Mouse (Mus musculus): ENCODE results near the gene Sptbn4. TPM values are rescaled to one million over a fixed set of nuclear protein-coding genes. Genes with fewer than 3 reads are reported as not detected.

Sptbn4 gene
- polyA plus RNA-seq, 1 experiment from 2014 or later, result 1.00 TPM

- no peak for ATAC-seq (ENCODE audit: insufficient number of reproducible peaks, insufficient read depth, low FRiP score, low read depth)
- H3K9me3 ChIP-seq (ENCODE audit: control insufficient read depth, low read depth, low read length), result no peaks in the 10 kb centered on the region
- 19% methylated on average over 7 of the region's 7 CpGs for WGBS
- H3K27me3 ChIP-seq (ENCODE audit: control insufficient read depth, insufficient read depth, low read length), result no peaks in the 10 kb centered on the region
- peaks cover 12% of the 10 kb centered on the region; the same call in 1 of the 2 replicates for H3K36me3 ChIP-seq (ENCODE audit: control insufficient read depth, insufficient read depth, low read length)
- 0 out of 2 replicates have a peak, but pooled peaks cover 3% of the 10 kb centered on the region for H3K4me1 ChIP-seq (ENCODE audit: control insufficient read depth, insufficient read depth, low read length)
- 0 out of 2 replicates have a peak overlapping the region, but pooled peaks have one; percentile 10 for H3K9ac ChIP-seq (replicated peaks; ENCODE audit: low read depth, low read length)
- H3K27ac ChIP-seq (ENCODE audit: low read length), result peak overlapping the region; percentile 95
- H3K4me3 ChIP-seq (ENCODE audit: low read depth, low read length), result peak overlapping the region; percentile 82
- peak overlapping the region; percentile 53 for H3K4me2 ChIP-seq (replicated peaks; ENCODE audit: low read depth, low read length)
Observed at GRCm38 (mm10) chr7:27472596-27472995, 25.1 kb upstream of the Sptbn4 start.

GRCm38 (mm10) chr7:27471390-27472120 is 24.1 kb upstream of the Sptbn4 start:
- 87% methylated on average over 11 of the region's 11 CpGs for WGBS
- H3K27ac ChIP-seq (ENCODE audit: low read length), result no peak overlapping the region
- H3K4me3 ChIP-seq (ENCODE audit: low read depth, low read length), result no peak overlapping the region
- H3K9me3 ChIP-seq (ENCODE audit: control insufficient read depth, low read depth, low read length), result no peaks in the 10 kb centered on the region
- no peak overlapping the region for H3K4me2 ChIP-seq (replicated peaks; ENCODE audit: low read depth, low read length)
- H3K36me3 ChIP-seq (ENCODE audit: control insufficient read depth, insufficient read depth, low read length), result peaks cover 6% of the 10 kb centered on the region; the same call in 1 of the 2 replicates
- H3K4me1 ChIP-seq (ENCODE audit: control insufficient read depth, insufficient read depth, low read length), result 0 out of 2 replicates have a peak, but pooled peaks cover 3% of the 10 kb centered on the region
- H3K27me3 ChIP-seq (ENCODE audit: control insufficient read depth, insufficient read depth, low read length), result no peaks in the 10 kb centered on the region
- ATAC-seq (ENCODE audit: insufficient number of reproducible peaks, insufficient read depth, low FRiP score, low read depth), result no peak
- H3K9ac ChIP-seq (replicated peaks; ENCODE audit: low read depth, low read length), result no peak overlapping the region

- H3K27ac ChIP-seq (ENCODE audit: low read length), result no peak overlapping the region
- no peak overlapping the region for H3K4me3 ChIP-seq (ENCODE audit: low read depth, low read length)
- H3K4me2 ChIP-seq (replicated peaks; ENCODE audit: low read depth, low read length), result no peak overlapping the region
- H3K4me1 ChIP-seq (ENCODE audit: control insufficient read depth, insufficient read depth, low read length), result 0 out of 2 replicates have a peak, but pooled peaks cover 2% of the 10 kb centered on the region
- no peaks in the 10 kb centered on the region for H3K9me3 ChIP-seq (ENCODE audit: control insufficient read depth, low read depth, low read length)
- ATAC-seq (ENCODE audit: insufficient number of reproducible peaks, insufficient read depth, low FRiP score, low read depth), result no peak
- no peaks in the 10 kb centered on the region; the same call in 1 of the 2 replicates for H3K36me3 ChIP-seq (ENCODE audit: control insufficient read depth, insufficient read depth, low read length)
- H3K9ac ChIP-seq (replicated peaks; ENCODE audit: low read depth, low read length), result no peak overlapping the region
- no peaks in the 10 kb centered on the region for H3K27me3 ChIP-seq (ENCODE audit: control insufficient read depth, insufficient read depth, low read length)
- whole genome bisulfite sequencing, result 22% methylated on average over 4 of the region's 4 CpGs
Observed at GRCm38 (mm10) chr7:27467648-27468047, 20.2 kb upstream of the Sptbn4 start.

- 75% methylated on average over 6 of the region's 6 CpGs for WGBS
Observed at GRCm38 (mm10) chr7:27460477-27460876, 13.0 kb upstream of the Sptbn4 start.

GRCm38 (mm10) chr7:27459640-27460039 is 12.2 kb upstream of the Sptbn4 start:
- H3K9ac ChIP-seq (replicated peaks; ENCODE audit: low read depth, low read length), result no peak overlapping the region
- H3K36me3 ChIP-seq (ENCODE audit: control insufficient read depth, insufficient read depth, low read length), result no peaks in the 10 kb centered on the region; the same call in 1 of the 2 replicates
- H3K27ac ChIP-seq (ENCODE audit: low read length), result no peak overlapping the region
- no peak overlapping the region for H3K4me2 ChIP-seq (replicated peaks; ENCODE audit: low read depth, low read length)
- no peaks in the 10 kb centered on the region for H3K9me3 ChIP-seq (ENCODE audit: control insufficient read depth, low read depth, low read length)
- no peak overlapping the region for H3K4me3 ChIP-seq (ENCODE audit: low read depth, low read length)
- 91% methylated on average over 5 of the region's 5 CpGs for WGBS
- no peak for ATAC-seq (ENCODE audit: insufficient number of reproducible peaks, insufficient read depth, low FRiP score, low read depth)
- no peaks in the 10 kb centered on the region for H3K27me3 ChIP-seq (ENCODE audit: control insufficient read depth, insufficient read depth, low read length)
- H3K4me1 ChIP-seq (ENCODE audit: control insufficient read depth, insufficient read depth, low read length), result no peaks in the 10 kb centered on the region

More at GRCm38 (mm10) chr7:27460477-27460876, 13.0 kb upstream of the Sptbn4 start:
- Histone ChIP-seq H3K4me3 (ENCODE audit: low read depth, low read length) (no peak overlapping the region), H3K27me3 (ENCODE audit: control insufficient read depth, insufficient read depth, low read length) (no peaks in the 10 kb centered on the region), H3K4me2 (replicated peaks; ENCODE audit: low read depth, low read length) (no peak overlapping the region), H3K36me3 (ENCODE audit: control insufficient read depth, insufficient read depth, low read length) (no peaks in the 10 kb centered on the region; the same call in 1 of the 2 replicates), H3K9ac (replicated peaks; ENCODE audit: low read depth, low read length) (no peak overlapping the region), H3K27ac (ENCODE audit: low read length) (no peak overlapping the region), H3K9me3 (ENCODE audit: control insufficient read depth, low read depth, low read length) (no peaks in the 10 kb centered on the region), H3K4me1 (ENCODE audit: control insufficient read depth, insufficient read depth, low read length) (no peaks in the 10 kb centered on the region)
- no peak for ATAC-seq (ENCODE audit: insufficient number of reproducible peaks, insufficient read depth, low FRiP score, low read depth)

GRCm38 (mm10) chr7:27458614-27459013 is 11.1 kb upstream of the Sptbn4 start:
- no peak overlapping the region for H3K9ac ChIP-seq (replicated peaks; ENCODE audit: low read depth, low read length)
- no peaks in the 10 kb centered on the region for H3K27me3 ChIP-seq (ENCODE audit: control insufficient read depth, insufficient read depth, low read length)
- H3K36me3 ChIP-seq (ENCODE audit: control insufficient read depth, insufficient read depth, low read length), result no peaks in the 10 kb centered on the region; the same call in 1 of the 2 replicates
- no peaks in the 10 kb centered on the region for H3K9me3 ChIP-seq (ENCODE audit: control insufficient read depth, low read depth, low read length)
- H3K4me2 ChIP-seq (replicated peaks; ENCODE audit: low read depth, low read length), result no peak overlapping the region
- no peak for ATAC-seq (ENCODE audit: insufficient number of reproducible peaks, insufficient read depth, low FRiP score, low read depth)
- no peaks in the 10 kb centered on the region for H3K4me1 ChIP-seq (ENCODE audit: control insufficient read depth, insufficient read depth, low read length)
- H3K4me3 ChIP-seq (ENCODE audit: low read depth, low read length), result no peak overlapping the region
- 87% methylated on average over 4 of the region's 4 CpGs for WGBS
- H3K27ac ChIP-seq (ENCODE audit: low read length), result no peak overlapping the region

- no peaks in the 10 kb centered on the region for H3K36me3 ChIP-seq (ENCODE audit: control insufficient read depth, insufficient read depth, low read length)
- no peak for ATAC-seq (ENCODE audit: insufficient number of reproducible peaks, insufficient read depth, low FRiP score, low read depth)
- no peak overlapping the region for H3K9ac ChIP-seq (replicated peaks; ENCODE audit: low read depth, low read length)
- WGBS, result 93% methylated on average over 3 of the region's 3 CpGs
- H3K9me3 ChIP-seq (ENCODE audit: control insufficient read depth, low read depth, low read length), result no peaks in the 10 kb centered on the region
- H3K4me2 ChIP-seq (replicated peaks; ENCODE audit: low read depth, low read length), result no peak overlapping the region
- H3K27ac ChIP-seq (ENCODE audit: low read length), result no peak overlapping the region
- no peak overlapping the region for H3K4me3 ChIP-seq (ENCODE audit: low read depth, low read length)
- no peaks in the 10 kb centered on the region for H3K4me1 ChIP-seq (ENCODE audit: control insufficient read depth, insufficient read depth, low read length)
- H3K27me3 ChIP-seq (ENCODE audit: control insufficient read depth, insufficient read depth, low read length), result no peaks in the 10 kb centered on the region
Observed at GRCm38 (mm10) chr7:27455273-27455672, 7.8 kb upstream of the Sptbn4 start.

- Histone ChIP-seq H3K9ac (replicated peaks; ENCODE audit: low read depth, low read length) (no peak overlapping the region), H3K4me3 (ENCODE audit: low read depth, low read length) (no peak overlapping the region), H3K27ac (ENCODE audit: low read length) (no peak overlapping the region), H3K4me2 (replicated peaks; ENCODE audit: low read depth, low read length) (no peak overlapping the region), H3K4me1 (ENCODE audit: control insufficient read depth, insufficient read depth, low read length) (no peaks in the 10 kb centered on the region), H3K27me3 (ENCODE audit: control insufficient read depth, insufficient read depth, low read length) (no peaks in the 10 kb centered on the region), H3K9me3 (ENCODE audit: control insufficient read depth, low read depth, low read length) (no peaks in the 10 kb centered on the region), H3K36me3 (ENCODE audit: control insufficient read depth, insufficient read depth, low read length) (no peaks in the 10 kb centered on the region)
- WGBS, result 68% methylated on average over 10 of the region's 10 CpGs
- no peak; the same call in 1 of the 2 replicates for ATAC-seq (ENCODE audit: insufficient number of reproducible peaks, insufficient read depth, low FRiP score, low read depth)
Observed at GRCm38 (mm10) chr7:27454461-27455121, 7.1 kb upstream of the Sptbn4 start.
